In the genomic region with DNA sequence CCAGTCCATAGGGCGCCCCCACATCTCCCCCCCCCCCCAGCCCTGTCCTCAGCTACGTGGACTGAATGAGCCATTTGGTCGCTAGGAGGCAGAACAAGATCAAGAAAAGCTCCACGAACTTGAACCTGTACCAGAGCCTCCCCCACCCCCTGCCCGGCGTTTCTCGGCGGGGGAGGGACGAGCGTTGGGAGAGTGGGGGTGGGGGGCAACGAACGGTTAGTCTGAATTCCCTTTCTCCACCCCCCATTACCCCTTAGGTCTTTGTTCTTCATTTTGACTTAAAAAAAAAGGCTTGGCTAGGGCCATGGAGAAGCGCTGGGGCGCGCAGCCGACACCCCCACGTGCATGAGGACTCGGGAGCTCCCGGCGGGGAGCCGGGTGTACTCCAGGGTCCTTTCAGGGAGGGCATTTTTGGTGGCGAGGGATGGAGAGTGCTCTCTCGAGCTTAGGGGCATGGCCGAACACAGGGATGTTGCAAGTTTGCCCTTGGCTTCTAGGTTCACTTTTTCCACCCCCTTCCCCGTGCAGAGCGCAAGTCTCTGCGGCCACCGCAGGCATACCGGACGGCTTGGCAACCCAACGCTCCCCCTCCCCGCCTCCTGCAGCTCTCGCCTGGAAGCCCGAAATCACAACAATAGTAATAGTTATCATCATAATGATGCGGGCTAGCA, we compare ENCODE assay signal across 9 mouse cellular contexts. TPM values are rescaled to one million over a fixed set of nuclear protein-coding genes. Genes with fewer than 3 reads are reported as not detected.
DNase-seq lines count a peak whose midpoint lies in the region; ATAC-seq and TF ChIP-seq lines count a peak whose summit lies in the region.
"Had no signal": no experiment of that assay in that cellular context is flagged by ENCODE, and none has a peak within 500 bp of the region (broad histone marks: within the 10 kb centered on the region; RNA-seq: fewer than 3 reads in every experiment).

No protein-coding gene starts in this region.

- H3K79me2 ChIP-seq in MEL (ENCODE audit: control insufficient read depth, insufficient read depth, low read length, poor library complexity), result peaks cover 94% of the 10 kb centered on the region

- peak in 2 of 3 experiments; percentile 62 to 63; a peak in 5 of 6 replicates for TF ChIP-seq CTCF in MEL (IDR thresholded peaks at IDR 0.05 in 2 of 3, conservative IDR thresholded peaks at IDR 0.05 in 1 of 3; ENCODE audit: control insufficient read depth in 1 of 3, insufficient read depth in 1 of 3, low read depth in 2 of 3, low read length in 3 of 3, poor library complexity in 1 of 3, severe bottlenecking in 1 of 3)

- no peaks in the 10 kb centered on the region for H3K9me3 ChIP-seq in MEL (replicated peaks; ENCODE audit: insufficient read depth, low read length)
- H3K9me3 ChIP-seq in forebrain, embryonic 13.5 days (replicated peaks), result no peaks in the 10 kb centered on the region
- no peaks in the 10 kb centered on the region for H3K9me3 ChIP-seq in hindbrain, embryonic 13.5 days
- no peaks in the 10 kb centered on the region for H3K9me3 ChIP-seq in limb, embryonic 11.5 days (ENCODE audit: control insufficient read depth, low read length)
- no peaks in the 10 kb centered on the region for H3K9me3 ChIP-seq in midbrain, embryonic 10.5 days (replicated peaks)

- H3K4me1 ChIP-seq in MEL (ENCODE audit: control insufficient read depth in 1 of 2, insufficient read depth in 2 of 2, low read length in 2 of 2), result peaks cover 9 to 17% of the 10 kb centered on the region in 2 experiments; a peak in 3 of 4 replicates
- peaks cover 33% of the 10 kb centered on the region for H3K4me1 ChIP-seq in forebrain, embryonic 13.5 days
- peaks cover 33% of the 10 kb centered on the region for H3K4me1 ChIP-seq in hindbrain, embryonic 13.5 days (replicated peaks)
- H3K4me1 ChIP-seq in limb, embryonic 11.5 days (ENCODE audit: control insufficient read depth, insufficient read depth, low read length), result peaks cover 16% of the 10 kb centered on the region; the same call in 1 of the 2 replicates
- peaks cover 56% of the 10 kb centered on the region for H3K4me1 ChIP-seq in midbrain, embryonic 10.5 days

- peak overlapping the region; percentile 96 for H3K27ac ChIP-seq in MEL (ENCODE audit: control insufficient read depth, low read depth, low read length)
- H3K27ac ChIP-seq in forebrain, embryonic 13.5 days, result peak overlapping the region; percentile 100
- peak overlapping the region; percentile 100 for H3K27ac ChIP-seq in hindbrain, embryonic 13.5 days
- H3K27ac ChIP-seq in limb, embryonic 11.5 days (replicated peaks; ENCODE audit: low read depth, low read length), result peak overlapping the region; percentile 97
- peak overlapping the region; percentile 94 for H3K27ac ChIP-seq in midbrain, embryonic 10.5 days (replicated peaks)

- peak overlapping the region; percentile 69 to 82 for H3K4me3 ChIP-seq in MEL (ENCODE audit: control insufficient read depth in 1 of 2, insufficient read depth in 1 of 2, low read depth in 2 of 2, low read length in 2 of 2)
- H3K4me3 ChIP-seq in forebrain, embryonic 13.5 days, result peak overlapping the region; percentile 65
- peak overlapping the region; percentile 86 for H3K4me3 ChIP-seq in hindbrain, embryonic 13.5 days
- H3K4me3 ChIP-seq in limb, embryonic 11.5 days (ENCODE audit: low read depth, low read length), result peak overlapping the region; percentile 68
- peak overlapping the region; percentile 76 for H3K4me3 ChIP-seq in midbrain, embryonic 10.5 days

- whole genome bisulfite sequencing in forebrain, embryonic 13.5 days, result under 1% methylated on average over 34 of the region's 35 CpGs
- WGBS in hindbrain, embryonic 13.5 days, result under 1% methylated on average over 34 of the region's 35 CpGs
- WGBS in limb, embryonic 11.5 days, result under 1% methylated on average over 35 of the region's 35 CpGs
- WGBS in midbrain, embryonic 10.5 days, result under 1% methylated on average over 35 of the region's 35 CpGs

- peak; percentile 66 for TF ChIP-seq RAD21 in MEL (IDR thresholded peaks at IDR 0.05; ENCODE audit: low read depth, low read length)

- TF ChIP-seq POLR2A in MEL (IDR thresholded peaks at IDR 0.05; ENCODE audit: control insufficient read depth in 1 of 2, insufficient read depth in 1 of 2, low read depth in 1 of 2, low read length in 2 of 2, poor library complexity in 1 of 2), result peak in 1 of 2 experiments; percentile 14; a peak in 1 of 4 replicates

- TF ChIP-seq EP300 in MEL (IDR thresholded peaks at IDR 0.05; ENCODE audit: low read depth in 1 of 2, low read length in 2 of 2), result peak; percentile 27 to 75; a peak in 3 of 4 replicates

- H3K27me3 ChIP-seq in MEL (ENCODE audit: control insufficient read depth in 1 of 2, insufficient read depth in 2 of 2, low read length in 2 of 2), result no peaks in the 10 kb centered on the region
- H3K27me3 ChIP-seq in forebrain, embryonic 13.5 days, result no peaks in the 10 kb centered on the region
- no peaks in the 10 kb centered on the region for H3K27me3 ChIP-seq in hindbrain, embryonic 13.5 days
- H3K27me3 ChIP-seq in limb, embryonic 11.5 days (ENCODE audit: control insufficient read depth, insufficient read depth, low read length), result no peaks in the 10 kb centered on the region
- H3K27me3 ChIP-seq in midbrain, embryonic 10.5 days (ENCODE audit: low read depth, poor library complexity, severe bottlenecking), result peaks cover 43% of the 10 kb centered on the region

- ATAC-seq in forebrain, embryonic 13.5 days, result peak; percentile 66
- peak; percentile 72 for ATAC-seq in hindbrain, embryonic 13.5 days (ENCODE audit: low FRiP score)
- ATAC-seq in limb, embryonic 11.5 days (ENCODE audit: insufficient number of reproducible peaks, low FRiP score, low TSS enrichment, low read depth), result peak; percentile 40

- H3K4me2 ChIP-seq in forebrain, embryonic 13.5 days, result peak overlapping the region; percentile 95
- peak overlapping the region; percentile 99 for H3K4me2 ChIP-seq in hindbrain, embryonic 13.5 days
- H3K4me2 ChIP-seq in limb, embryonic 11.5 days (ENCODE audit: low read depth, severe bottlenecking), result peak overlapping the region; percentile 97

- H3K36me3 ChIP-seq in MEL (ENCODE audit: control insufficient read depth in 1 of 2, insufficient read depth in 2 of 2, low read length in 2 of 2), result peaks cover 14 to 27% of the 10 kb centered on the region in 2 experiments
- peaks cover 10% of the 10 kb centered on the region for H3K36me3 ChIP-seq in forebrain, embryonic 13.5 days (ENCODE audit: poor library complexity, severe bottlenecking)
- H3K36me3 ChIP-seq in hindbrain, embryonic 13.5 days, result peaks cover 10% of the 10 kb centered on the region
- H3K36me3 ChIP-seq in limb, embryonic 11.5 days (ENCODE audit: control insufficient read depth, insufficient read depth, low read length), result peaks cover 8% of the 10 kb centered on the region; the same call in 1 of the 2 replicates
- H3K36me3 ChIP-seq in midbrain, embryonic 10.5 days, result peaks cover 12% of the 10 kb centered on the region

- H3K9ac ChIP-seq in MEL (ENCODE audit: control insufficient read depth, low read depth, low read length, poor library complexity, severe bottlenecking), result peak overlapping the region; percentile 98
- H3K9ac ChIP-seq in forebrain, embryonic 13.5 days, result peak overlapping the region; percentile 96
- H3K9ac ChIP-seq in hindbrain, embryonic 13.5 days, result peak overlapping the region; percentile 99
- H3K9ac ChIP-seq in limb, embryonic 11.5 days (ENCODE audit: low read length), result peak overlapping the region; percentile 97

- DNase-seq in MEL (ENCODE audit: low read depth, low spot score), result peak; percentile 90
- peak; percentile 60 for DNase-seq in adrenal gland, postnatal 25 days
- DNase-seq in limb, embryonic 11.5 days (ENCODE audit: low spot score), result peak; percentile 87
- DNase-seq in midbrain, embryonic 10.5 days (ENCODE audit: low spot score), result peak; percentile 76
- DNase-seq in spleen, adult 12 weeks (ENCODE audit: low spot score), result peak; percentile 62
- DNase-seq in T-cell, adult 2 months (ENCODE audit: low spot score), result no peak

TF ChIP-seq in MEL, 35 proteins besides CTCF, POLR2A, EP300 and RAD21 (continues in another document):
- TF ChIP-seq ZKSCAN1 (IDR thresholded peaks at IDR 0.05; ENCODE audit: low read depth, low read length) (no peak), UBTF (IDR thresholded peaks at IDR 0.05; ENCODE audit: borderline replicate concordance, insufficient read depth, low read depth, low read length) (0 out of 2 replicates have a peak, but pooled peaks have one; percentile 71), CHD2 (IDR thresholded peaks at IDR 0.05; ENCODE audit: low read length) (peak; percentile 62), ZNF384 (IDR thresholded peaks at IDR 0.05; ENCODE audit: low read depth, low read length) (peak; percentile 70), E2F4 (IDR thresholded peaks at IDR 0.05; ENCODE audit: borderline replicate concordance, low read depth, low read length) (no peak), MYB (IDR thresholded peaks at IDR 0.05; ENCODE audit: low read depth, low read length) (peak; percentile 74), TAL1 (IDR thresholded peaks at IDR 0.05; ENCODE audit: low read length) (no peak), POLR2AphosphoS5 (IDR thresholded peaks at IDR 0.05; ENCODE audit: borderline replicate concordance, low read depth, low read length) (no peak), HCFC1 (IDR thresholded peaks at IDR 0.05; ENCODE audit: low read depth, low read length) (no peak), JUND (IDR thresholded peaks at IDR 0.05; ENCODE audit: low read depth, low read length) (no peak), NRF1 (IDR thresholded peaks at IDR 0.05; ENCODE audit: insufficient read depth, low read depth, low read length, poor library complexity, severe bottlenecking) (no peak), MAX (IDR thresholded peaks at IDR 0.05; ENCODE audit: low read length) (peak; percentile 59)

RNA-seq across cellular contexts. Expression of a gene that starts 3.3 kb away (rescaled TPM):
- 37.0 and 43.8 TPM in 2 replicates for total RNA-seq in MEL (2012; rRNA removed)
- polyA plus RNA-seq in MEL (2012; ENCODE audit: insufficient read depth in 1 of 2, insufficient read length in 2 of 2, low read depth in 1 of 2, low replicate concordance in 2 of 2, missing spikeins in 1 of 2), result 100 to 1,000 TPM in 1 of 2 experiments, 10 to 100 TPM in 1; 83.8 to 112 TPM
- total RNA-seq in adrenal gland, postnatal 25 days (2021), result 7.5 and 8.6 TPM in 2 replicates
- 159 and 161 TPM in 2 replicates for polyA plus RNA-seq in forebrain, embryonic 13.5 days (2015; fragmentation: Nextera tagmentation; extraction: Ambion mirVana)
- polyA plus RNA-seq in hindbrain, embryonic 13.5 days (2015; fragmentation: Nextera tagmentation; extraction: Ambion mirVana), result 116 and 129 TPM in 2 replicates
- 95.2 and 98.4 TPM in 2 replicates for polyA plus RNA-seq in limb, embryonic 11.5 days (2014; fragmentation: Nextera tagmentation; extraction: Ambion mirVana)
- polyA plus RNA-seq in midbrain, embryonic 10.5 days (2016; fragmentation: Nextera tagmentation; extraction: Ambion mirVana), result 15.8 and 33.2 TPM in 2 replicates

RNA-seq across cellular contexts. Expression of a gene that starts 6.3 kb away (rescaled TPM):
- not detected in 2 replicates for total RNA-seq in MEL (2012; rRNA removed)
- polyA plus RNA-seq in MEL (2012; ENCODE audit: insufficient read depth in 1 of 2, insufficient read length in 2 of 2, low read depth in 1 of 2, low replicate concordance in 2 of 2, missing spikeins in 1 of 2), result not detected
- not detected in 2 replicates for total RNA-seq in adrenal gland, postnatal 25 days (2021)
- polyA plus RNA-seq in forebrain, embryonic 13.5 days (2015; fragmentation: Nextera tagmentation; extraction: Ambion mirVana), result not detected in 2 replicates
- polyA plus RNA-seq in hindbrain, embryonic 13.5 days (2015; fragmentation: Nextera tagmentation; extraction: Ambion mirVana), result 0.23 TPM in 1 of 2 replicates, not detected in the other
- not detected in 2 replicates for polyA plus RNA-seq in limb, embryonic 11.5 days (2014; fragmentation: Nextera tagmentation; extraction: Ambion mirVana)
- not detected in 2 replicates for polyA plus RNA-seq in midbrain, embryonic 10.5 days (2016; fragmentation: Nextera tagmentation; extraction: Ambion mirVana)
- polyA plus RNA-seq: gonadal fat pad, adult 2 months had no signal
